Comparison of ENCODE assay signal across 9 mouse cellular contexts in the genomic region with DNA sequence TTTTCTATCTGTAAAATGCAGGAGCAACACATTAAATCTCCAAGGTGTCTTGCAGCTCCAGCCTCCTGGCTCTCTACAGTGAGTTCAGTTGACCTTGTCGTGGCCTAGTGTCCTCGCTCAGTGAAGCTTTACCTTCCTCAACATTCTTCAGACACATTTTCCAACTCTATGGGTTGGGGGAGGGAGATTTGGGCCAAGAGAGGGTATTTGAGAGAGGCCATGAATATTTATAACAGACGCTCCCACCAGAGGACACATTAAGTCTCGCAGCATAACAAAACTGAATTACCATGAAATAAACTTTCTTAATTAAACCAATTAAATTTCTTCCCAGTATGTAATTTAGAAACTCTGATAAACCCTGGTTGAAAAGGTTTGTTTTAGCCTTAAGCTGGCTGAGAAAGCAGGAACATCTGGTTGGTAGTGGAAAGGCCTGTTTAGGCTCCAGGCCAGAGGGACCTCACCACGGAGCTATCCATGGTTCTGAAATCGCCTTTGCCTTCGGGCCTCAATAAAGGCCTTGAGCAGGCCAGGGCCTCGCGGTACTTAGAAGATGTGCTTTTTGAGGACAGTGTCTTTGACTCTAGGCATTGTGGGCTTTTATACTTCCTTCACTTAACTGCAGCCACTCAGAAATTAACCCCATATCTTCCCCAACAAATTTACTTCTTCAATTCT.
A peak's percentile ranks its signal among the peaks of the same experiment; 100 is the strongest.
DNase-seq lines count a peak whose midpoint lies in the region; ATAC-seq and TF ChIP-seq lines count a peak whose summit lies in the region.
"Had no signal": no experiment of that assay in that cellular context is flagged by ENCODE, and none has a peak within 500 bp of the region (broad histone marks: within the 10 kb centered on the region; RNA-seq: fewer than 3 reads in every experiment).

No protein-coding gene starts in this region.

- no peak overlapping the region for H3K9ac ChIP-seq in liver, embryonic 12.5 days
- no peak overlapping the region for H3K9ac ChIP-seq in heart, postnatal 0 days (replicated peaks; ENCODE audit: low read depth, low read length)
- no peak overlapping the region for H3K9ac ChIP-seq in limb, embryonic 11.5 days (ENCODE audit: low read length)
- no peak overlapping the region for H3K9ac ChIP-seq in neural tube, embryonic 13.5 days
- H3K9ac ChIP-seq: midbrain, embryonic 12.5 days had no signal

- H3K4me2 ChIP-seq in liver, embryonic 12.5 days: no peak overlapping the region
- H3K4me2 ChIP-seq in heart, postnatal 0 days (ENCODE audit: low read depth, low read length): no peak overlapping the region
- no peak overlapping the region for H3K4me2 ChIP-seq in limb, embryonic 11.5 days (ENCODE audit: low read depth, severe bottlenecking)
- no peak overlapping the region for H3K4me2 ChIP-seq in neural tube, embryonic 13.5 days
- H3K4me2 ChIP-seq: midbrain, embryonic 12.5 days had no signal

- 36% methylated on average over 9 of the region's 9 CpGs for WGBS in liver, embryonic 12.5 days (ENCODE audit: insufficient replicate concordance)
- WGBS in heart, postnatal 0 days: 38% methylated on average over 9 of the region's 9 CpGs
- WGBS in limb, embryonic 11.5 days: 37% methylated on average over 9 of the region's 9 CpGs
- whole genome bisulfite sequencing in neural tube, embryonic 13.5 days: 35% methylated on average over 9 of the region's 9 CpGs

- no peak for TF ChIP-seq EP300 in heart, postnatal 0 days (IDR thresholded peaks at IDR 0.05; ENCODE audit: low read depth)

- no peaks in the 10 kb centered on the region for H3K9me3 ChIP-seq in liver, embryonic 12.5 days (replicated peaks)
- H3K9me3 ChIP-seq in heart, postnatal 0 days (replicated peaks; ENCODE audit: control insufficient read depth, low read length): no peaks in the 10 kb centered on the region
- no peaks in the 10 kb centered on the region for H3K9me3 ChIP-seq in limb, embryonic 11.5 days (ENCODE audit: control insufficient read depth, low read length)
- no peaks in the 10 kb centered on the region for H3K9me3 ChIP-seq in neural tube, embryonic 13.5 days
- H3K9me3 ChIP-seq: midbrain, embryonic 12.5 days had no signal

- no peak overlapping the region for H3K27ac ChIP-seq in liver, embryonic 12.5 days
- no peak overlapping the region for H3K27ac ChIP-seq in heart, postnatal 0 days (ENCODE audit: low read depth)
- H3K27ac ChIP-seq in limb, embryonic 11.5 days (replicated peaks; ENCODE audit: low read depth, low read length): no peak overlapping the region
- H3K27ac ChIP-seq in neural tube, embryonic 13.5 days (replicated peaks): 0 out of 2 replicates have a peak overlapping the region, but pooled peaks have one; percentile 10
- H3K27ac ChIP-seq: midbrain, embryonic 12.5 days had no signal

- H3K4me1 ChIP-seq in liver, embryonic 12.5 days: no peaks in the 10 kb centered on the region
- H3K4me1 ChIP-seq in heart, postnatal 0 days (ENCODE audit: control insufficient read depth, insufficient read depth): no peaks in the 10 kb centered on the region
- H3K4me1 ChIP-seq in limb, embryonic 11.5 days (ENCODE audit: control insufficient read depth, insufficient read depth, low read length): no peaks in the 10 kb centered on the region
- peaks cover 13% of the 10 kb centered on the region for H3K4me1 ChIP-seq in neural tube, embryonic 13.5 days (replicated peaks)
- H3K4me1 ChIP-seq: midbrain, embryonic 12.5 days had no signal

- no peaks in the 10 kb centered on the region for H3K27me3 ChIP-seq in liver, embryonic 12.5 days (replicated peaks)
- no peaks in the 10 kb centered on the region for H3K27me3 ChIP-seq in heart, postnatal 0 days (ENCODE audit: control insufficient read depth, insufficient read depth, low read length)
- H3K27me3 ChIP-seq in limb, embryonic 11.5 days (ENCODE audit: control insufficient read depth, insufficient read depth, low read length): no peaks in the 10 kb centered on the region
- H3K27me3 ChIP-seq in neural tube, embryonic 13.5 days: no peaks in the 10 kb centered on the region
- H3K27me3 ChIP-seq: midbrain, embryonic 12.5 days had no signal

- H3K4me3 ChIP-seq in liver, embryonic 12.5 days: no peak overlapping the region
- H3K4me3 ChIP-seq in heart, postnatal 0 days (ENCODE audit: low read depth, low read length): no peak overlapping the region
- H3K4me3 ChIP-seq in limb, embryonic 11.5 days (ENCODE audit: low read depth, low read length): no peak overlapping the region
- H3K4me3 ChIP-seq in neural tube, embryonic 13.5 days: no peak overlapping the region
- H3K4me3 ChIP-seq: midbrain, embryonic 12.5 days had no signal

- H3K36me3 ChIP-seq in liver, embryonic 12.5 days: no peaks in the 10 kb centered on the region
- no peaks in the 10 kb centered on the region for H3K36me3 ChIP-seq in heart, postnatal 0 days (replicated peaks; ENCODE audit: control insufficient read depth, insufficient read depth, low read length)
- no peaks in the 10 kb centered on the region for H3K36me3 ChIP-seq in limb, embryonic 11.5 days (ENCODE audit: control insufficient read depth, insufficient read depth, low read length)
- no peaks in the 10 kb centered on the region for H3K36me3 ChIP-seq in neural tube, embryonic 13.5 days
- H3K36me3 ChIP-seq: midbrain, embryonic 12.5 days had no signal

- peak; percentile 56 for DNase-seq in liver
- peak; percentile 51 for DNase-seq in adrenal gland, adult 2 months
- DNase-seq in heart, postnatal 0 days (ENCODE audit: low spot score): peak; percentile 67
- peak; percentile 85 for DNase-seq in limb, embryonic 11.5 days (ENCODE audit: low spot score)
- DNase-seq in MN1 (ENCODE audit: low spot score): no peak
- DNase-seq in layer of hippocampus, adult 8-10 months (ENCODE audit: low spot score in 2 of 2): no peak

- no peak for TF ChIP-seq CTCF in heart, postnatal 0 days (IDR thresholded peaks at IDR 0.05; ENCODE audit: low read depth)

- ATAC-seq in liver, embryonic 12.5 days: no peak
- ATAC-seq in heart, postnatal 0 days (ENCODE audit: insufficient read depth, low read depth): no peak
- ATAC-seq in limb, embryonic 11.5 days (ENCODE audit: insufficient number of reproducible peaks, low FRiP score, low TSS enrichment, low read depth): peak; percentile 81; the same call in 1 of the 2 replicates
- ATAC-seq in neural tube, embryonic 13.5 days (ENCODE audit: low read depth): peak; percentile 71

Comparison
In these comparisons a context has a peak if more than half of its experiments do, and no peak if none do; other contexts are left out.
1. DNase-seq: peak in liver (single experiment), adrenal gland, adult 2 months (single experiment), heart, postnatal 0 days (single experiment) and limb, embryonic 11.5 days (single experiment); none in MN1 (single experiment) and layer of hippocampus, adult 8-10 months (0 of 2).
2. ATAC-seq: peak in limb, embryonic 11.5 days (single experiment) and neural tube, embryonic 13.5 days (single experiment); none in liver, embryonic 12.5 days (single experiment) and heart, postnatal 0 days (single experiment).